Mouse (Mus musculus) lung, postnatal 0 days (tissue): ENCODE data around the gene Pafah2.

ENCODE experiments used
- CTCF ChIP-seq: IDR thresholded peaks from 2 replicates; pipeline ENCODE4 v1.5.1; 2016; ENCODE audit warnings: antibody characterized with exemption, mild to moderate bottlenecking
- EP300 ChIP-seq: IDR thresholded peaks from 2 replicates; pipeline ENCODE4 v1.6.1; 2016; ENCODE audit warnings: antibody characterized with exemption, mild to moderate bottlenecking, control low read depth

DNA sequence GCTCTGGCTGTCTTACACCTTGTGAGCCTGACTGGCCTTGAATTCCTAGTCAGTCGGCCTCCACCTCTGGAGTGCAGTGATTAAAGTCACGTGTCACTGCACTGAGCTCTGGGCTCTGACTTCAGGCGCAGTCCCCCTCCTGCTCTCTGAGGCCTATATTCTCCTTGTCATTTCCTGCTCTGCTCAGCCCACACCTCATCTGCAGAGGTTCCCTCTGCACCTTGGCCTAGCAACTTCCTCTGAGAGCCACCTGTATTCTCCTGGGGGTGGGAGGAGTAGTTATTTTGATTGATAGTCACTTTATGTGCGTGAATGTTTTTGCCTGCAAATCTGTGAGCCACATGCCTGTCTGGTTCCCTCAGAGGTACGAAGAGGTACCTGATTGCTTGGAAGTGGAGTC lies 34.9 kb upstream of the Pafah2 start:
- no peak for TF ChIP-seq CTCF
- TF ChIP-seq EP300: no peak
